Mouse (Mus musculus): ENCODE results near the gene Tinf2. TPM values are rescaled to one million over a fixed set of nuclear protein-coding genes. Genes with fewer than 3 reads are reported as not detected.
A peak's percentile ranks its signal among the peaks of the same experiment; 100 is the strongest.

Tinf2 gene
- polyA plus RNA-seq, 1 experiment from 2014 or later = 36.3 TPM

- peak overlapping the region; percentile 47; the same call in 1 of the 2 replicates for H3K27ac ChIP-seq (ENCODE audit: low read length)
- peak overlapping the region; percentile 79 for H3K9ac ChIP-seq (ENCODE audit: low read length)
- H3K4me3 ChIP-seq (replicated peaks; ENCODE audit: low read length) = peak overlapping the region; percentile 70
- no peaks in the 10 kb centered on the region for H3K9me3 ChIP-seq (replicated peaks; ENCODE audit: control insufficient read depth, low read length)
- peak; percentile 51 for ATAC-seq (ENCODE audit: insufficient read depth, low FRiP score)
- peak overlapping the region; percentile 86 for H3K4me2 ChIP-seq (ENCODE audit: low read depth, low read length)
- WGBS = 2% methylated on average over 23 of the region's 23 CpGs
- peaks cover 15% of the 10 kb centered on the region for H3K4me1 ChIP-seq (ENCODE audit: control insufficient read depth, insufficient read depth, low read length)
- no peaks in the 10 kb centered on the region for H3K27me3 ChIP-seq (ENCODE audit: control insufficient read depth, insufficient read depth, low read length)
- H3K36me3 ChIP-seq (ENCODE audit: control insufficient read depth, insufficient read depth, low read length) = peaks cover 24% of the 10 kb centered on the region
These were observed 46.6 kb downstream of the Tinf2 start for GRCm38 (mm10) chr14:55634874-55635522.

DNA sequence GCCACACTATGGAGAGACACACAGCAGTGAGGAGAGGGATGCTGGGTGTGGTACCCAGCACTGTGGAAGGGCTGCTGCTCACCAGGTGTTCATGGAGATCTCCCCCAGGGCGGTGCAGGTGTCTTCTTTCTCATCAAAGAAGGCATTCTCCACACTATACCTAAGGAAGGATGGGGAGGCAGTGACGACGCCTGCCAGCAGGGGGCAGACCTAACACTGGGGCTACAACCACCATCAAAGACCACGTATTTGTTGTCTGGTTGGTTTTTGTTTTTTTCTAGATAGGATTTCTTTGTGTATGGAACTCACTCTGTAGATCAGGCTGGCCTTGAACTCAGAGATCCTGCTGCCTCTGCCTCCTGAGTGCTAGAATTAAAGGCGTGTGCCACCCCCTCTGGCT, 52.3 kb downstream of the Tinf2 start:
- no peaks in the 10 kb centered on the region for H3K27me3 ChIP-seq (ENCODE audit: control insufficient read depth, insufficient read depth, low read length)
- no peak overlapping the region for H3K4me3 ChIP-seq (replicated peaks; ENCODE audit: low read length)
- no peaks in the 10 kb centered on the region for H3K9me3 ChIP-seq (replicated peaks; ENCODE audit: control insufficient read depth, low read length)
- peaks cover 4% of the 10 kb centered on the region; the same call in 1 of the 2 replicates for H3K4me1 ChIP-seq (ENCODE audit: control insufficient read depth, insufficient read depth, low read length)
- no peak for ATAC-seq (ENCODE audit: insufficient read depth, low FRiP score)
- no peak overlapping the region for H3K27ac ChIP-seq (ENCODE audit: low read length)
- H3K9ac ChIP-seq (ENCODE audit: low read length) = no peak overlapping the region
- WGBS = 51% methylated on average over 5 of the region's 5 CpGs
- H3K36me3 ChIP-seq (ENCODE audit: control insufficient read depth, insufficient read depth, low read length) = peaks cover 30% of the 10 kb centered on the region
- no peak overlapping the region for H3K4me2 ChIP-seq (ENCODE audit: low read depth, low read length)

DNA sequence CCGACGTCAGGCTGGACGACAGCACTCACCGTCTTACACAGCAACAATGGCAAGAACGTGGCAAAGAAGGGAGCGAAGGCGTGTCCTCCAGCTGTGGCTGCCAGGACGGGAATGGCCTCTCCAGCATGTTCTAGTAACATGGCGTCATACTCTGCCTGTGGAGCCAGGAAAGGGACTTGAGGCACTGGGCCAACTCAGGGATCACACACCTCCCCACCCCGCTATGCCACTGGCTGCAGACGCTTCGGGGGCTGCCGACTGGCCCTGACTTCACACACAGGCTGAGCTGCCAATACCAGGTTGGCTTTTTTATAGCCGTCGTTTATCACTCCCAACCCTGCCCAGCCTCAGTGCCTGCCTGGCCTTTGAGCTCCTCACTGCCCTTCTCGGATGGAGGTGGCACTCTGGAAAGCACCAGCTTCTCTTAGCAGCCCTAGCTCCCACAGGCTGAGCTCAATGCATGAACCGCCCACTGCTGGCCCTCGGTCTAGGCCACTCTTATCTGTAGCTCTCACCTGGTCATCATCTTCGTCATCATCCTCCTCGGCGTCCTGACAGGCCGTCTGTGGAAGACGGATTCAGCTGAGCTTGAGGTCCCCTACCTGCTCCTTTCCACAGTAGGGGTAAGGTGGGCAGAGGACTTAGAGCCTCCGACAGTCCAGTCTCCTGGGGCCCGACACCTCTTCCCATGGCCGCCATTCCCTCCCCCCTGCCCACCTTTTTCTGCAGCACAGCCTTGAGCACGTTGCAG, 53.4 kb downstream of the Tinf2 start:
- H3K4me3 ChIP-seq (replicated peaks; ENCODE audit: low read length) = no peak overlapping the region
- H3K36me3 ChIP-seq (ENCODE audit: control insufficient read depth, insufficient read depth, low read length) = peaks cover 26% of the 10 kb centered on the region
- no peaks in the 10 kb centered on the region for H3K9me3 ChIP-seq (replicated peaks; ENCODE audit: control insufficient read depth, low read length)
- H3K4me1 ChIP-seq (ENCODE audit: control insufficient read depth, insufficient read depth, low read length) = no peaks in the 10 kb centered on the region
- no peak overlapping the region for H3K4me2 ChIP-seq (ENCODE audit: low read depth, low read length)
- H3K27ac ChIP-seq (ENCODE audit: low read length) = no peak overlapping the region
- no peak for ATAC-seq (ENCODE audit: insufficient read depth, low FRiP score)
- H3K9ac ChIP-seq (ENCODE audit: low read length) = no peak overlapping the region
- 84% methylated on average over 27 of the region's 27 CpGs for WGBS
- H3K27me3 ChIP-seq (ENCODE audit: control insufficient read depth, insufficient read depth, low read length) = no peaks in the 10 kb centered on the region

Other genes starting within 250 kb of the Tinf2 start
- 108 and 109 TPM in 2 replicates for gene Dhrs4, start 203.1 kb downstream of the Tinf2 start, polyA plus RNA-seq (2015; fragmentation: Nextera tagmentation; extraction: Ambion mirVana)
- 1.8 and 1.9 TPM in 2 replicates for gene Carmil3, start 191.2 kb downstream of the Tinf2 start, polyA plus RNA-seq (2015; fragmentation: Nextera tagmentation; extraction: Ambion mirVana)
- gene Cpne6, start 171.4 kb downstream of the Tinf2 start, polyA plus RNA-seq (2015; fragmentation: Nextera tagmentation; extraction: Ambion mirVana) = 0.25 and 0.31 TPM in 2 replicates
- not detected in 2 replicates for gene Nrl, start 156.8 kb downstream of the Tinf2 start, polyA plus RNA-seq (2015; fragmentation: Nextera tagmentation; extraction: Ambion mirVana)
- 50.1 and 54.5 TPM in 2 replicates for gene Pck2, start 141.6 kb downstream of the Tinf2 start, polyA plus RNA-seq (2015; fragmentation: Nextera tagmentation; extraction: Ambion mirVana)
- 76.7 and 77.6 TPM in 2 replicates for gene Dcaf11, start 121.8 kb downstream of the Tinf2 start, polyA plus RNA-seq (2015; fragmentation: Nextera tagmentation; extraction: Ambion mirVana)
- gene A730061H03Rik, start 121.4 kb downstream of the Tinf2 start, polyA plus RNA-seq (2015; fragmentation: Nextera tagmentation; extraction: Ambion mirVana) = 0.89 and 1.2 TPM in 2 replicates
- 0.64 and 8.1 TPM in 2 replicates for gene Fitm1, start 106.2 kb downstream of the Tinf2 start, polyA plus RNA-seq (2015; fragmentation: Nextera tagmentation; extraction: Ambion mirVana)
- 149 and 162 TPM in 2 replicates for gene Psme1, start 103.7 kb downstream of the Tinf2 start, polyA plus RNA-seq (2015; fragmentation: Nextera tagmentation; extraction: Ambion mirVana)
- 11.4 and 11.5 TPM in 2 replicates for gene Emc9, start 96.5 kb downstream of the Tinf2 start, polyA plus RNA-seq (2015; fragmentation: Nextera tagmentation; extraction: Ambion mirVana)
- 203 and 283 TPM in 2 replicates for gene Psme2, start 90.7 kb downstream of the Tinf2 start, polyA plus RNA-seq (2015; fragmentation: Nextera tagmentation; extraction: Ambion mirVana)
- gene Rnf31, start 90.1 kb downstream of the Tinf2 start, polyA plus RNA-seq (2015; fragmentation: Nextera tagmentation; extraction: Ambion mirVana) = 18.1 and 19.1 TPM in 2 replicates
- gene Irf9, start 78.2 kb downstream of the Tinf2 start, polyA plus RNA-seq (2015; fragmentation: Nextera tagmentation; extraction: Ambion mirVana) = 10.7 and 12.4 TPM in 2 replicates
- 10.9 and 13.8 TPM in 2 replicates for gene Rec8, start 63.8 kb downstream of the Tinf2 start, polyA plus RNA-seq (2015; fragmentation: Nextera tagmentation; extraction: Ambion mirVana)
- 86.3 and 114 TPM in 2 replicates for gene Ipo4, start 45.9 kb downstream of the Tinf2 start, polyA plus RNA-seq (2015; fragmentation: Nextera tagmentation; extraction: Ambion mirVana)
- 2.0 and 2.5 TPM in 2 replicates for gene Gm49378, start 43.9 kb downstream of the Tinf2 start, polyA plus RNA-seq (2015; fragmentation: Nextera tagmentation; extraction: Ambion mirVana)
- gene Tm9sf1, start 38.0 kb downstream of the Tinf2 start, polyA plus RNA-seq (2015; fragmentation: Nextera tagmentation; extraction: Ambion mirVana) = 116 and 123 TPM in 2 replicates
- 0.50 and 1.1 TPM in 2 replicates for gene Tssk4, start 31.6 kb downstream of the Tinf2 start, polyA plus RNA-seq (2015; fragmentation: Nextera tagmentation; extraction: Ambion mirVana)
- 54.4 and 55.8 TPM in 2 replicates for gene Mdp1, start 21.3 kb downstream of the Tinf2 start, polyA plus RNA-seq (2015; fragmentation: Nextera tagmentation; extraction: Ambion mirVana)
- 58.0 and 63.4 TPM in 2 replicates for gene Gmpr2, start 9.9 kb downstream of the Tinf2 start, polyA plus RNA-seq (2015; fragmentation: Nextera tagmentation; extraction: Ambion mirVana)
- 462 and 484 TPM in 2 replicates for gene Nedd8, start 9.7 kb downstream of the Tinf2 start, polyA plus RNA-seq (2015; fragmentation: Nextera tagmentation; extraction: Ambion mirVana)
- gene Tgm1, start 32.1 kb upstream of the Tinf2 start, polyA plus RNA-seq (2015; fragmentation: Nextera tagmentation; extraction: Ambion mirVana) = 53.1 and 72.9 TPM in 2 replicates
- 36.3 and 37.1 TPM in 2 replicates for gene Rabggta, start 40.4 kb upstream of the Tinf2 start, polyA plus RNA-seq (2015; fragmentation: Nextera tagmentation; extraction: Ambion mirVana)
- 107 and 125 TPM in 2 replicates for gene Dhrs1, start 63.9 kb upstream of the Tinf2 start, polyA plus RNA-seq (2015; fragmentation: Nextera tagmentation; extraction: Ambion mirVana)
- 23.8 and 28.4 TPM in 2 replicates for gene Nop9, start 63.9 kb upstream of the Tinf2 start, polyA plus RNA-seq (2015; fragmentation: Nextera tagmentation; extraction: Ambion mirVana)
- 14.8 and 15.1 TPM in 2 replicates for gene Cideb, start 76.6 kb upstream of the Tinf2 start, polyA plus RNA-seq (2015; fragmentation: Nextera tagmentation; extraction: Ambion mirVana)
- 0.71 and 0.81 TPM in 2 replicates for gene Ltb4r2, start 79.6 kb upstream of the Tinf2 start, polyA plus RNA-seq (2015; fragmentation: Nextera tagmentation; extraction: Ambion mirVana)
- gene Ltb4r1, start 84.1 kb upstream of the Tinf2 start, polyA plus RNA-seq (2015; fragmentation: Nextera tagmentation; extraction: Ambion mirVana) = 2.4 and 4.8 TPM in 2 replicates
- gene Adcy4, start 102.3 kb upstream of the Tinf2 start, polyA plus RNA-seq (2015; fragmentation: Nextera tagmentation; extraction: Ambion mirVana) = 7.7 and 8.2 TPM in 2 replicates
- gene Ripk3, start 107.0 kb upstream of the Tinf2 start, polyA plus RNA-seq (2015; fragmentation: Nextera tagmentation; extraction: Ambion mirVana) = 32.7 and 34.4 TPM in 2 replicates
- gene Nfatc4, start 141.3 kb upstream of the Tinf2 start, polyA plus RNA-seq (2015; fragmentation: Nextera tagmentation; extraction: Ambion mirVana) = 32.9 and 33.9 TPM in 2 replicates
- gene Nynrin, start 172.2 kb upstream of the Tinf2 start, polyA plus RNA-seq (2015; fragmentation: Nextera tagmentation; extraction: Ambion mirVana) = 18.0 and 19.3 TPM in 2 replicates
- 0.45 and 0.66 TPM in 2 replicates for gene Cbln3, start 202.6 kb upstream of the Tinf2 start, polyA plus RNA-seq (2015; fragmentation: Nextera tagmentation; extraction: Ambion mirVana)
- gene Khnyn, start 203.1 kb upstream of the Tinf2 start, polyA plus RNA-seq (2015; fragmentation: Nextera tagmentation; extraction: Ambion mirVana) = 18.5 and 21.7 TPM in 2 replicates
- gene Sdr39u1, start 218.5 kb upstream of the Tinf2 start, polyA plus RNA-seq (2015; fragmentation: Nextera tagmentation; extraction: Ambion mirVana) = 65.5 and 66.5 TPM in 2 replicates